Mouse (Mus musculus) gastrocnemius, postnatal 4 days (tissue): ENCODE results near the gene Zdhhc19. TPM values are rescaled to one million over a fixed set of nuclear protein-coding genes. Genes with fewer than 3 reads are reported as not detected.

Experiments
- DNase-seq, 2 experiments: peaks; one replicate each; pipeline ENCODE4 v3.0.0; 2021 to 2022; ENCODE audit warnings: low spot score in 2 of 2, mixed read lengths in 2 of 2
- total RNA-seq, 2 experiments: library from RNA; stranded (reverse); gene quantifications; 2 replicates each; pipeline ENCODE4 v1.2.3; 2021

Gene Zdhhc19
- total RNA-seq, 2 experiments from 2014 or later: not detected

DNA sequence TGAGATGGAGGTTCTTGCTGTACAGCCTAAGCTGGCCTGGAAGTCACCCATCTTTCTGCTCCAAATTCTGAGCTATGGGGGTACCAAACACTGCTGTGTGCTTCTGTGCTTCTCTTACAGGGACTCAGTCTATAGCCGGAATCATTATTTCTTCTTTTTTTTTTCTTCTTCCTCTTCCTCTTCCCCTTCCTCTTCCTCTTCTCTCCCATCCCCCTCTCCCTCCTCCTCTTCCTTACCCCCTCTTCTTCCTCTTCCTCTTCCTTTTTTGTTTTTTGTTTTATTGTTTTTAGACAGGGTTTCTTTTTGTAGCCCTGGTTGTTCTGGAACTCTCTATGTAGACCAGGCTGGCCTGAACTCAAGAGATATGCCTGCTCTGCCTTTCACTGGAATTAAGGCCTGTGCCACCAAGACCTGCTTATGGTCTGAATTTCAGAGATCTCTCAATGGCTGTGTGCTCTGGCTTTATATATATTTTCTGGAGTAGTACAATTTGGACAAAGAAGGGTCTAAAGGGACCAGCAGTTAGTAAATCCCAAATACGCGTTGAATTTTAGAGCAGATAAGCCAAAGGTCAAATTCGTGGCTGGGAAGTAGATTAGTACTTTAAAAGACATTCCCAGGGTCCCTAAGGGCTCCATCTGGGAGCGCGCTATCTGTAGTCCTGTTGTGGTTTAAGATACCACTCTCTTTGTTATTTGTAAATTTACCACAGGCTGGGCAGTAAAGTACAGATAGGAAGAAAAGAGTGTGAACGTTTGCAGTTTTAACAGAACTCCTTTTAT lies 111.7 kb downstream of the Zdhhc19 start:
- DNase-seq: no peak

DNA sequence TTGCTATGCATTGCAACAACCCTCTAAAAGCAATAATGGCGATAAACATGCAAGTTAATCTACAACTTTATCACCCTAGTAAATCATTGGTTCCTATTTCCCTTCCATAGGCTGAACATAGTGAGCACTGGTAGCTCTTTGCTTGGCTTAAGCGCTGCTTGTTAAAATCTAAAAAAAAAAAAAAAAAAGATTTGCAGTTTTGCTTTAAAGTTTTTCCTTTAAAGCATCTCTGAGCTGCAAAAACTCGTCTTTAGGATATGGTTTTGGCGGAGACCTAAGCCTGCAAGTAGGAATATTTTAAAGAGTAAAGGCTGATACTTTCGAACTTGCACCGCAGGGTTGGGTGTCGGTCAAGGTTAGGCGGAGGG lies 112.3 kb downstream of the Zdhhc19 start:
- no peak for DNase-seq

DNA sequence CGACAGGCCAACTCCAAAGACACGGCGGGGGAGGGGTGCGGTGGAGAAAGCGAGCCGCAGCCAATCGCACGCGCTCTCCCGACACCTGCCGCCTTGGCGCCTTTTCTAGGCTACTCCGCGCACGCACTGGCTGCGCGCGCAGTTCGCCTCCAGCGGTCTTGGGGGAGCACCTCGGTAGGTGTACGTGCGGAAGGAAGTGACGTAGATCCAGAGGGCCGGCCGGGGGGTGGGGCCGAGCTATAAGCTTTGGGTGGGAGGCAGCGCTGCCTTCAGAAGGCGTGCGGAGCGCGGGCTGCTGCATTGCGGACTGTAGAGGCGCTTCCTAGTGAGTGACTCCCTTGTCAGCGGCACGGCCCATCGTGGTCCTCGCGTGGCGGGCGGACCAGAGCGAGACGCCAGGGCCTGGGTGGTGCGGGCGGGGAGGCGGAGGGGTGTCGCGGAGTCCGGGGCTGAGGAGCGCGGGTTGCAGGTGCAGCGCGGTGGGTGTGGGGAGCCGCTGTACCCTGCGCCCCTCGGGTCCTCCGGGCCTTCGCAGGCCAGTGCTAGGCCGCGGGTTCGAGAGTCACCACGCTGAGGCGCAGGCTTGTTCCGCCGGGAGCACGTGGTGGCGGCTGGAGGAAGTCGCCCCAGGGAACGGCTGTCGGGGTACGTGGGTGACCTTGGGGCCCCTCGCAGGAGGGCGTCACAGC lies 112.8 kb downstream of the Zdhhc19 start, which contains the start of gene Tfrc:
Tfrc (plus strand) TSS at position 209 of the 689 bp plus-strand sequence.
- DNase-seq: peak; percentile 85 to 92

DNA sequence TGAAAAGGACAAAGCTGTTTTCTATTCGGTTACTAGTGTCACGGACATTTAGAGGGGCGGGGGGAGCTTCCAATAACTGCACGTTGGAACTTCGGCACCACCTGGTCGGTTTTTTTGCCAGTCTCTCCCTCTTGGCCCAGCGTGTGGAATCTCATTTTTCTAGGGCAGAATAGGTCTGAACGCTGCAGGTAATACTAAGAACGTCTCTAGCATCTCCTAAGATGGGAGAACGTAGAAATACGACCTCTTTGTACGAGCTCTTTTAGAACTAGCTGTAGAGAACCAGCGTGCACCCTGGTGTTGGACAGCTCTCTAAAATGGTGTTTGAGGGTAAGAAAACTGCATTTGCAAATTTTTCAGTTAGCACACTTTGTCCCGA lies 113.3 kb downstream of the Zdhhc19 start:
- no peak for DNase-seq

DNA sequence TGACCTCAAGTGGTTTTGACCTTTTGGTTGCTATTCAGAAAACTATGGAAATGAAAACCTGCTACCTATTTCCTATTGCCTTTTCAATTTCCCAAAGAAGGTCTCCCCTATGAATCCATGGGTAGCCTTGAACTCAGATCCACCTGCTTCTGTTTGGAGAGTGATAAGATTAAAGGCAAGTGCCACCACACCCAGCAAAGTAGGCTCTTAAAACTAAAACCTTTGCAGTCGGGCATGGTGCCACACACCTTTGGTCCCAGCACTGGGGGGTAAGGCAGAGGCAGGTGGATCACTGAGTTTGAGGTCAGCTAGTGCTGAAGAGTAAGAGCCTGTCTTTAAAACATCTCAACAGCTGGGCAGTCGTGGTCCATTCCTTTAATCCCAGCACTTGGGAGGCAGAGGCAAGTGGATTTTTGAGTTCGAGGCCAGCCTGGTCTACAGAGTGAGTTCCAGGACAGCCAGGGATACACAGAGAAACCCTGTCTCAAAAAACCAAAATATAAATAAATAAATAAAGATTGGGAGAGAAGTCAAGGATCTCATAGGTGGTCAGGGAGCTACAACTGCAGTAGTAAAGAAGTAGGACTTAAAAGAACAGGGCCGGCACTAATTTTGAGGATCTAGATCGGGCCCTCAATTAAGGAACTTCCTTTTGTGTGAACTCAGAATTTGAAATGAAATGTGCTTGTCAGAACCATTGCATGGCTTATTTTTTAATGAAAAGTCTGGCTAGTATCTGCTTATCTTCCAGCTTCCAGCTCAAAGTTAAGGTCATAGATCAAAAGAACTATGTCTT lies 114.6 kb downstream of the Zdhhc19 start:
- no peak for DNase-seq

Other genes starting within 250 kb of the Zdhhc19 start
- 10 to 100 TPM; 13.8 to 14.1 TPM for gene Fbxo45, start 249.1 kb upstream of the Zdhhc19 start, total RNA-seq
- 1 to 10 TPM; 8.5 to 9.0 TPM for gene Wdr53, start 249.0 kb upstream of the Zdhhc19 start, total RNA-seq
- 1 to 10 TPM; 3.2 to 5.4 TPM for gene Smco1, start 224.8 kb upstream of the Zdhhc19 start, total RNA-seq
- 10 to 100 TPM; 15.0 to 16.1 TPM for gene Rnf168, start 218.8 kb upstream of the Zdhhc19 start, total RNA-seq
- 10 to 100 TPM; 35.2 to 43.6 TPM for gene Ubxn7, start 164.0 kb upstream of the Zdhhc19 start, total RNA-seq
- gene Tm4sf19, start 95.8 kb upstream of the Zdhhc19 start, total RNA-seq: not detected
- 1 to 10 TPM; 4.6 to 4.8 TPM for gene Tctex1d2, start 76.6 kb upstream of the Zdhhc19 start, total RNA-seq
- gene Pcyt1a, start 65.3 kb upstream of the Zdhhc19 start, total RNA-seq: 10 to 100 TPM; 62.8 to 82.8 TPM
- gene Slc51a, start 8.4 kb upstream of the Zdhhc19 start, total RNA-seq: not detected
- gene Tfrc, start 112.7 kb downstream of the Zdhhc19 start, total RNA-seq: 100 to 1,000 TPM in 1 of 2 experiments, 10 to 100 TPM in 1; 83.5 to 124 TPM
- 10 to 100 TPM; 79.9 to 82.7 TPM for gene Tnk2, start 147.6 kb downstream of the Zdhhc19 start, total RNA-seq
- under 1 TPM; 0.07 to 0.10 TPM for gene Muc4, start 239.6 kb downstream of the Zdhhc19 start, total RNA-seq